Mouse (Mus musculus) MEL (cell line): ENCODE data around the gene Pard3b. TPM values are rescaled to one million over a fixed set of nuclear protein-coding genes. Genes with fewer than 3 reads are reported as not detected.

Experiments used
- DNase-seq: peaks from one replicate; pipeline ENCODE4 v3.0.0; 2011; ENCODE audit warnings: low read depth, low spot score
- H3K27ac ChIP-seq: 2 replicates; pipeline ENCODE4 v1.5.1; 2012; ENCODE audit warnings: low read depth, mild to moderate bottlenecking, control low read depth, low read length, moderate library complexity; ENCODE audit not compliant: control insufficient read depth
- H3K27me3 ChIP-seq, 2 experiments: fragments of 150-350 bp in 1 of 2; sonication (generic) in 1 of 2; 2 replicates each; pipeline ENCODE4 v1.6.1; 2012; ENCODE audit warnings: low read length in 2 of 2, mild to moderate bottlenecking in 2 of 2, improper control_type of control experiment in 1 of 2, moderate library complexity in 1 of 2; ENCODE audit not compliant: insufficient read depth in 2 of 2, control insufficient read depth in 1 of 2
- H3K36me3 ChIP-seq, 2 experiments: 2 replicates each; pipeline ENCODE4 v1.6.1; 2012 to 2014; ENCODE audit warnings: low read length in 2 of 2, improper control_type of control experiment in 1 of 2, inconsistent platforms in 1 of 2, mild to moderate bottlenecking in 1 of 2; ENCODE audit not compliant: insufficient read depth in 2 of 2, control insufficient read depth in 1 of 2
- H3K4me1 ChIP-seq, 2 experiments: fragments of 150-350 bp in 1 of 2; sonication (generic) in 1 of 2; 2 replicates each; pipeline ENCODE4 v1.6.1; 2012; ENCODE audit warnings: low read length in 2 of 2, improper control_type of control experiment in 1 of 2, mild to moderate bottlenecking in 1 of 2; ENCODE audit not compliant: insufficient read depth in 2 of 2, control insufficient read depth in 1 of 2
- H3K4me3 ChIP-seq, 2 experiments: fragments of 150-350 bp in 1 of 2; sonication (generic) in 1 of 2; 2 replicates each; pipeline ENCODE4 v1.5.1; 2012; ENCODE audit warnings: low read depth in 2 of 2, low read length in 2 of 2, mild to moderate bottlenecking in 2 of 2, moderate library complexity in 2 of 2, control low read depth in 1 of 2, improper control_type of control experiment in 1 of 2; ENCODE audit not compliant: control insufficient read depth in 1 of 2, insufficient read depth in 1 of 2
- H3K79me2 ChIP-seq: 2 replicates; pipeline ENCODE4 v1.6.1; 2012; ENCODE audit warnings: mild to moderate bottlenecking, low read length, moderate library complexity; ENCODE audit not compliant: control insufficient read depth, poor library complexity, insufficient read depth
- H3K9ac ChIP-seq: 2 replicates; pipeline ENCODE4 v1.6.1; 2012; ENCODE audit warnings: low read depth, mild to moderate bottlenecking, control low read depth, low read length, moderate library complexity; ENCODE audit not compliant: control insufficient read depth, poor library complexity, severe bottlenecking
- H3K9me3 ChIP-seq: fragments of 150-350 bp; sonication (generic); replicated peaks from 2 replicates; pipeline ENCODE4 v1.6.1; 2012; ENCODE audit warnings: mild to moderate bottlenecking, low read length, improper control_type of control experiment, moderate library complexity; ENCODE audit not compliant: insufficient read depth
- CHD1 ChIP-seq: IDR thresholded peaks from 2 replicates; pipeline ENCODE4 v1.6.1; 2012; ENCODE audit warnings: low read depth, mild to moderate bottlenecking, inconsistent platforms, low read length, improper control_type of control experiment
- CHD2 ChIP-seq: IDR thresholded peaks from 2 replicates; pipeline ENCODE4 v1.6.1; 2011; ENCODE audit warnings: low read length, improper control_type of control experiment
- CTCF ChIP-seq, 3 experiments: IDR thresholded peaks in 2 of 3; conservative IDR thresholded peaks in 1 of 3; 2 replicates each; pipeline ENCODE4 v1.5.1; 2011 to 2012; ENCODE audit warnings: low read length in 3 of 3, low read depth in 2 of 3, mild to moderate bottlenecking in 2 of 3, improper control_type of control experiment in 1 of 3, inconsistent platforms in 1 of 3, mixed read lengths in 1 of 3, moderate library complexity in 1 of 3; ENCODE audit not compliant: control insufficient read depth in 1 of 3, insufficient read depth in 1 of 3, poor library complexity in 1 of 3, severe bottlenecking in 1 of 3
- ELF1 ChIP-seq: IDR thresholded peaks from 2 replicates; pipeline ENCODE4 v1.6.1; 2014; ENCODE audit warnings: low read depth, mild to moderate bottlenecking, inconsistent platforms, low read length, improper control_type of control experiment, moderate library complexity
- EP300 ChIP-seq, 2 experiments: IDR thresholded peaks; 2 replicates each; pipeline ENCODE4 v1.6.1; 2011; ENCODE audit warnings: improper control_type of control experiment in 2 of 2, low read length in 2 of 2, low read depth in 1 of 2, mild to moderate bottlenecking in 1 of 2
- GABPA ChIP-seq: IDR thresholded peaks from 2 replicates; pipeline ENCODE4 v1.6.1; 2012; ENCODE audit warnings: low read depth, mild to moderate bottlenecking, inconsistent platforms, low read length, improper control_type of control experiment, moderate library complexity
- KAT2A ChIP-seq: conservative IDR thresholded peaks from 2 replicates; pipeline ENCODE4 v1.6.1; 2012; ENCODE audit warnings: low read depth, low read length, improper control_type of control experiment, inconsistent platforms
- MAX ChIP-seq: IDR thresholded peaks from 2 replicates; pipeline ENCODE4 v1.6.1; 2011; ENCODE audit warnings: low read length, improper control_type of control experiment
- MEF2A ChIP-seq: IDR thresholded peaks from 2 replicates; pipeline ENCODE4 v1.6.1; 2014; ENCODE audit warnings: low read depth, mild to moderate bottlenecking, inconsistent platforms, low read length, improper control_type of control experiment; ENCODE audit not compliant: poor library complexity, insufficient replicate concordance, severe bottlenecking; ENCODE audit errors: extremely low read depth
- MXI1 ChIP-seq: IDR thresholded peaks from 2 replicates; pipeline ENCODE4 v1.6.1; 2011; ENCODE audit warnings: mild to moderate bottlenecking, low read depth, low read length, improper control_type of control experiment
- MYB ChIP-seq: IDR thresholded peaks from 2 replicates; pipeline ENCODE4 v1.6.1; 2011; ENCODE audit warnings: mild to moderate bottlenecking, low read depth, low read length, improper control_type of control experiment
- POLR2A ChIP-seq, 2 experiments: IDR thresholded peaks; 2 replicates each; pipeline ENCODE4 v1.6.1; 2011 to 2012; ENCODE audit warnings: low read length in 2 of 2, mild to moderate bottlenecking in 2 of 2, control low read depth in 1 of 2, improper control_type of control experiment in 1 of 2, low read depth in 1 of 2, moderate library complexity in 1 of 2; ENCODE audit not compliant: control insufficient read depth in 1 of 2, insufficient read depth in 1 of 2, poor library complexity in 1 of 2
- POLR2AphosphoS2 ChIP-seq: IDR thresholded peaks from 2 replicates; pipeline ENCODE4 v1.6.1; 2011; ENCODE audit warnings: low read length, improper control_type of control experiment
- RCOR1 ChIP-seq: IDR thresholded peaks from 2 replicates; pipeline ENCODE4 v1.6.1; 2012; ENCODE audit warnings: low read depth, mild to moderate bottlenecking, inconsistent platforms, low read length, improper control_type of control experiment
- TAL1 ChIP-seq: IDR thresholded peaks from 2 replicates; pipeline ENCODE4 v1.6.1; 2012; ENCODE audit warnings: mild to moderate bottlenecking, inconsistent platforms, low read length, moderate library complexity, mixed read lengths
- TBP ChIP-seq: IDR thresholded peaks from 2 replicates; pipeline ENCODE4 v1.8.0; 2011; ENCODE audit warnings: low read depth, low read length, improper control_type of control experiment
- TCF12 ChIP-seq: IDR thresholded peaks from 2 replicates; pipeline ENCODE4 v1.6.1; 2014; ENCODE audit warnings: low read depth, mild to moderate bottlenecking, inconsistent platforms, low read length, improper control_type of control experiment, moderate library complexity
- UBTF ChIP-seq: IDR thresholded peaks from 2 replicates; pipeline ENCODE4 v1.6.1; 2012; ENCODE audit warnings: low read depth, mild to moderate bottlenecking, inconsistent platforms, low read length, improper control_type of control experiment, moderate library complexity, borderline replicate concordance; ENCODE audit not compliant: insufficient read depth
- ZC3H11A ChIP-seq: IDR thresholded peaks from 2 replicates; pipeline ENCODE4 v1.6.1; 2012; ENCODE audit warnings: low read depth, mild to moderate bottlenecking, inconsistent platforms, low read length, improper control_type of control experiment
- ZKSCAN1 ChIP-seq: IDR thresholded peaks from 2 replicates; pipeline ENCODE4 v1.6.1; 2012; ENCODE audit warnings: low read depth, mild to moderate bottlenecking, inconsistent platforms, low read length, improper control_type of control experiment, moderate library complexity
- ZMIZ1 ChIP-seq: IDR thresholded peaks from 2 replicates; pipeline ENCODE4 v1.6.1; 2012; ENCODE audit warnings: low read depth, mild to moderate bottlenecking, inconsistent platforms, low read length, improper control_type of control experiment, moderate library complexity
- polyA plus RNA-seq, 2 experiments: library from polyadenylated mRNA; stranded (reverse) in 1 of 2; unstranded in 1 of 2; fragments of >175 nt in 1 of 2; fragments of >200 nt in 1 of 2; gene quantifications; 2 replicates each; pipeline versions ENCODE4 v1.2.1 to v1.2.4; 2012; ENCODE audit warnings: low replicate concordance in 2 of 2, low read depth in 1 of 2; ENCODE audit not compliant: insufficient read length in 2 of 2, insufficient read depth in 1 of 2, missing spikeins in 1 of 2
- total RNA-seq: library from RNA; depleted of rRNA; stranded (reverse); fragments of 300-350 nt; gene quantifications from 2 replicates; pipeline ENCODE4 v1.2.3, GENCODE M21; 2012

Gene Pard3b
- total and polyA plus RNA-seq, 3 experiments, result not detected

GRCm38 (mm10) chr1:62618109-62618665, 979.6 kb downstream of the Pard3b start:
- H3K9me3 ChIP-seq, result no peaks in the 10 kb centered on the region
- H3K4me1 ChIP-seq, result no peaks in the 10 kb centered on the region
- TF ChIP-seq MAX (no peak), MYB (no peak), TBP (no peak), ELF1 (no peak), EP300 (IDR thresholded peaks at IDR 0.05; ENCODE audit: low read depth in 1 of 2, low read length in 2 of 2) (no peak), GABPA (no peak), TAL1 (no peak), TCF12 (no peak), ZKSCAN1 (no peak)
- H3K27ac ChIP-seq, result no peak overlapping the region
- H3K4me3 ChIP-seq, result no peak overlapping the region
- no peaks in the 10 kb centered on the region for H3K36me3 ChIP-seq
- no peaks in the 10 kb centered on the region for H3K27me3 ChIP-seq
- no peak overlapping the region for H3K9ac ChIP-seq
- DNase-seq, result no peak
- no peaks in the 10 kb centered on the region for H3K79me2 ChIP-seq

- Histone ChIP-seq H3K4me1 (no peaks in the 10 kb centered on the region), H3K27ac (no peak overlapping the region), H3K79me2 (no peaks in the 10 kb centered on the region), H3K27me3 (no peaks in the 10 kb centered on the region), H3K36me3 (no peaks in the 10 kb centered on the region), H3K4me3 (no peak overlapping the region), H3K9ac (no peak overlapping the region), H3K9me3 (no peaks in the 10 kb centered on the region)
- TF ChIP-seq EP300 (IDR thresholded peaks at IDR 0.05; ENCODE audit: low read depth in 1 of 2, low read length in 2 of 2) (no peak), POLR2AphosphoS2 (no peak)
- no peak for DNase-seq
These were observed 980.8 kb downstream of the Pard3b start for GRCm38 (mm10) chr1:62619456-62619855.

GRCm38 (mm10) chr1:62622447-62622846, 983.8 kb downstream of the Pard3b start:
- Histone ChIP-seq H3K4me1 (no peaks in the 10 kb centered on the region), H3K36me3 (no peaks in the 10 kb centered on the region), H3K9me3 (no peaks in the 10 kb centered on the region), H3K9ac (no peak overlapping the region), H3K27ac (no peak overlapping the region), H3K4me3 (no peak overlapping the region), H3K79me2 (no peaks in the 10 kb centered on the region), H3K27me3 (no peaks in the 10 kb centered on the region)
- DNase-seq, result no peak
- TF ChIP-seq MEF2A (no peak), ZC3H11A (no peak), CTCF (IDR thresholded peaks at IDR 0.05 in 2 of 3, conservative IDR thresholded peaks at IDR 0.05 in 1 of 3; ENCODE audit: control insufficient read depth in 1 of 3, insufficient read depth in 1 of 3, low read depth in 2 of 3, low read length in 3 of 3, poor library complexity in 1 of 3, severe bottlenecking in 1 of 3) (no peak), MXI1 (no peak), TCF12 (no peak), TAL1 (no peak), KAT2A (no peak), CHD2 (no peak), POLR2A (IDR thresholded peaks at IDR 0.05; ENCODE audit: control insufficient read depth in 1 of 2, insufficient read depth in 1 of 2, low read depth in 1 of 2, low read length in 2 of 2, poor library complexity in 1 of 2) (no peak), ZMIZ1 (no peak), EP300 (IDR thresholded peaks at IDR 0.05; ENCODE audit: low read depth in 1 of 2, low read length in 2 of 2) (no peak), MYB (no peak), UBTF (no peak), CHD1 (no peak), RCOR1 (no peak)
